Mouse (Mus musculus) embryonic fibroblast, embryonic 13.5 days (primary cell): ENCODE data around the gene Mettl7a2.

Experiments
- CTCF ChIP-seq: IDR thresholded peaks from 2 replicates; pipeline ENCODE4 v1.5.1; 2011; ENCODE audit warnings: mild to moderate bottlenecking, control low read depth, low read length, moderate library complexity, borderline replicate concordance; ENCODE audit not compliant: insufficient read depth
- POLR2A ChIP-seq: IDR thresholded peaks from 2 replicates; pipeline ENCODE4 v1.6.1; 2011; ENCODE audit warnings: low read depth, mild to moderate bottlenecking, control low read depth, low read length, moderate library complexity

- TF ChIP-seq POLR2A = peak; percentile 85
- no peak for TF ChIP-seq CTCF
These were observed 48.7 kb upstream of the Mettl7a2 start, which contains the start of gene Mettl7a1 for GRCm38 (mm10) chr15:100304019-100304991.
